Mouse (Mus musculus) heart, postnatal 0 days (tissue): ENCODE results near the gene 2610528A11Rik. TPM values are rescaled to one million over a fixed set of nuclear protein-coding genes. Genes with fewer than 3 reads are reported as not detected.
A peak's percentile ranks its signal among the peaks of the same experiment; 100 is the strongest.

ENCODE experiments used
- ATAC-seq: fragments of 200-750 bp; cut with Nextera tagmentation; 2 replicates; pipeline ENCODE4 v1.8.0; 2017; ENCODE audit warnings: low read depth, moderate number of reproducible peaks, moderate library complexity; ENCODE audit not compliant: insufficient read depth
- DNase-seq: peaks from one replicate; pipeline ENCODE4 v3.0.0-alpha.2; 2016; ENCODE audit warnings: low spot score
- H3K27ac ChIP-seq: fragments of 300-500 bp; sonication (generic); 2 replicates; pipeline ENCODE4 v1.5.1; 2014; ENCODE audit warnings: low read depth, mild to moderate bottlenecking
- H3K27me3 ChIP-seq: fragments of 300-500 bp; sonication (generic); 2 replicates; pipeline ENCODE4 v1.6.1; 2014; ENCODE audit warnings: low read length, mixed read lengths; ENCODE audit not compliant: control insufficient read depth, insufficient read depth
- H3K36me3 ChIP-seq: fragments of 300-500 bp; sonication (generic); replicated peaks from 2 replicates; pipeline ENCODE4 v1.6.1; 2014; ENCODE audit warnings: low read length, mixed read lengths; ENCODE audit not compliant: control insufficient read depth, insufficient read depth
- H3K4me1 ChIP-seq: fragments of 300-500 bp; sonication (generic); 2 replicates; pipeline ENCODE4 v1.6.1; 2014; ENCODE audit warnings: antibody characterized with exemption; ENCODE audit not compliant: control insufficient read depth, insufficient read depth
- H3K4me2 ChIP-seq: fragments of 300-500 bp; sonication (generic); 2 replicates; pipeline ENCODE4 v1.6.1; 2014; ENCODE audit warnings: low read depth, mild to moderate bottlenecking, low read length, moderate library complexity
- H3K4me3 ChIP-seq: fragments of 300-500 bp; sonication (generic); 2 replicates; pipeline ENCODE4 v1.5.1; 2014; ENCODE audit warnings: low read depth, low read length
- H3K9ac ChIP-seq: fragments of 300-500 bp; sonication (generic); replicated peaks from 2 replicates; pipeline ENCODE4 v1.6.1; 2014; ENCODE audit warnings: low read depth, low read length, mixed read lengths
- H3K9me3 ChIP-seq: fragments of 300-500 bp; sonication (generic); replicated peaks from 2 replicates; pipeline ENCODE4 v1.6.1; 2016; ENCODE audit warnings: low read length; ENCODE audit not compliant: control insufficient read depth
- CTCF ChIP-seq: IDR thresholded peaks from 2 replicates; pipeline ENCODE4 v1.5.1; 2016; ENCODE audit warnings: antibody characterized with exemption, control low read depth, low read depth
- EP300 ChIP-seq: IDR thresholded peaks from 2 replicates; pipeline ENCODE4 v1.6.1; 2016; ENCODE audit warnings: antibody characterized with exemption, low read depth
- WGBS: fragments of 180-500 bp; shearing (Covaris S2); extraction: QIAGEN DNeasy Blood & Tissue Kit; methylation state at CpG from one replicate; pipeline ENCODE4 v1.1.7; 2014; 5-methylcytosine and 5-hydroxymethylcytosine counted together
- polyA plus RNA-seq: library from polyadenylated mRNA; unstranded; fragments of >200 nt; fragmentation: Nextera tagmentation; extraction: Ambion mirVana; gene quantifications from 2 replicates; pipeline ENCODE4 v1.2.1, GENCODE M21; 2015
- total RNA-seq: library from RNA; depleted of rRNA; stranded (reverse); fragments of >200 nt; gene quantifications from 2 replicates; pipeline ENCODE4 v1.2.3, GENCODE M21; 2014; ENCODE audit warnings: low replicate concordance

2610528A11Rik gene
- total and polyA plus RNA-seq, 2 experiments from 2014 or later, result 1.2 to 3.7 TPM

DNA sequence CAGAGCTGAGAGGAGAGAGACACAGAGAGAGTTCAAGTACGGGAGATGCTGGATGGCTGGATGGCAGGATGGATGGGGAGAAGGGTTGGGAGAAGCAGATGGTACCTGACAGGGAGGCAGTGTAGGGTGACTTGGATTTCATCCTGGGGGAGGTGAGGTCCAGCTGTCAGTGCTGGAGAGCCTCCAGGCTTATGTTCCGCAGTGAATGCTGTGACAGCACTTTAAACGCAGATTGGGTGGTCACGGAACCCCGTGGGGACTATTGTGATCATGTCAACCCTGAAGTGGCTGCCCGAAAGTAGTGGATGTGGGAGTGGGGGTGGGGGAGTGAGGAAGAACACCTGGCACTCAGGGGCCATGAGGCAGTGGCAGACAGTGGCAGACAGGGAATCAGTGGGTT, 19.4 kb downstream of the 2610528A11Rik start:
- Histone ChIP-seq H3K27me3 (peaks cover 42% of the 10 kb centered on the region), H3K4me1 (peaks cover 6% of the 10 kb centered on the region; the same call in 1 of the 2 replicates), H3K36me3 (no peaks in the 10 kb centered on the region), H3K4me3 (no peak overlapping the region), H3K9ac (no peak overlapping the region), H3K27ac (no peak overlapping the region), H3K4me2 (no peak overlapping the region), H3K9me3 (no peaks in the 10 kb centered on the region)
- no peak for TF ChIP-seq EP300
- no peak for ATAC-seq
- no peak for DNase-seq
- 63% methylated on average over 6 of the region's 6 CpGs for WGBS

- H3K4me1 ChIP-seq, result no peaks in the 10 kb centered on the region
- ATAC-seq, result no peak
- 18% methylated on average over 4 of the region's 4 CpGs for WGBS
Measured at GRCm38 (mm10) chr14:37083755-37084154, 30.1 kb downstream of the 2610528A11Rik start.

DNA sequence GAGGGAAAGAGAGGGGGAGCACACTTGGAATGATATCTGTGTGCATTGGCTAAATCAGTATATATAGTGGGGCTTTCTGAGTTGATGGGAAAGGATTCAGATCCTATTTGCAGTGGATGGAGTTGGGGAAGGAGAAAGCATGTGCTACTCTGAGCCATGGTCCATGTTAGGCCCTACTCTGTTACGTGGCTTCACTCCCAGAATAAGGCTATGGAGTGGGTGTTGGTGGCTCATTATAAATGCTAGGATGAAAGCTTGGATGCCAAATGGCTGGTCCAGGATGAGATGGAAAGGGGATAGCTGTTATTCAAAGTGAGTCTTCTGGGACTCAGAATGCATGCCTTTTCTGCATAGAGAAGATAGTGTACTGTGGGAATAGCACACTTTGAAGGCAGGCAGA, 33.1 kb downstream of the 2610528A11Rik start:
- TF ChIP-seq CTCF (no peak), EP300 (no peak)
- 60% methylated on average over 1 of the region's 1 CpGs for WGBS

More at GRCm38 (mm10) chr14:37083755-37084154, 30.1 kb downstream of the 2610528A11Rik start:
- H3K9me3 ChIP-seq, result no peaks in the 10 kb centered on the region
- H3K4me2 ChIP-seq, result no peak overlapping the region
- H3K4me3 ChIP-seq, result no peak overlapping the region
- no peaks in the 10 kb centered on the region for H3K27me3 ChIP-seq
- no peak for DNase-seq
- H3K9ac ChIP-seq, result no peak overlapping the region
- no peak overlapping the region for H3K27ac ChIP-seq
- TF ChIP-seq EP300 (no peak), CTCF (no peak)
- no peaks in the 10 kb centered on the region for H3K36me3 ChIP-seq

DNA sequence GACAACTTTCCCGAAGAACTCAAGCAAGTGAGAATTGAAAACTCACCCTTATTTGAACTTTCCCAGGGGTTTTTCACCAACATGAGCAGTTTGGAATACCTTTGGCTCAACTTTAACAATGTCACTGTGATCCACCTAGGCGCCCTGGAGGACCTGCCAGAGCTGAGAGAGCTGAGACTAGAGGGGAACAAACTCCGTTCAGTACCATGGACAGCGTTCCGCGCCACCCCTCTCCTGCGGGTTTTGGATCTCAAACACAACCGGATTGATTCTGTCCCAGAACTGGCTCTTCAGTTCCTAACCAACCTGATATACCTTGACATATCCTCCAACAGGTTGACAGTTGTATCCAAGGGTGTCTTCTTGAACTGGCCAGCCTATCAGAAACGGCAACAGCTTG, 45.3 kb downstream of the 2610528A11Rik start:
- no peak for TF ChIP-seq CTCF
- no peak for TF ChIP-seq EP300
- no peak overlapping the region for H3K9ac ChIP-seq
- 15% methylated on average over 9 of the region's 9 CpGs for WGBS
- H3K27me3 ChIP-seq, result no peaks in the 10 kb centered on the region
- H3K4me2 ChIP-seq, result no peak overlapping the region
- DNase-seq, result peak; percentile 40
- no peaks in the 10 kb centered on the region for H3K36me3 ChIP-seq
- H3K4me3 ChIP-seq, result no peak overlapping the region
- no peaks in the 10 kb centered on the region for H3K9me3 ChIP-seq
- H3K4me1 ChIP-seq, result no peaks in the 10 kb centered on the region
- no peak for ATAC-seq
- H3K27ac ChIP-seq, result no peak overlapping the region

More for the DNA sequence above, 33.1 kb downstream of the 2610528A11Rik start:
- Histone ChIP-seq H3K4me2 (no peak overlapping the region), H3K4me3 (no peak overlapping the region), H3K9me3 (no peaks in the 10 kb centered on the region), H3K36me3 (no peaks in the 10 kb centered on the region), H3K27me3 (no peaks in the 10 kb centered on the region), H3K9ac (no peak overlapping the region), H3K4me1 (no peaks in the 10 kb centered on the region), H3K27ac (no peak overlapping the region)
- ATAC-seq (no peak), DNase-seq (no peak)

GRCm38 (mm10) chr14:37067629-37068028, 46.2 kb downstream of the 2610528A11Rik start, which contains the start of gene Lrit2:
Gene Lrit2 (plus strand): TSS chr14:37067929.
- Histone ChIP-seq H3K36me3 (no peaks in the 10 kb centered on the region), H3K4me3 (no peak within 1 kb of the TSS), H3K9me3 (no peaks in the 10 kb centered on the region), H3K4me1 (no peaks in the 10 kb centered on the region), H3K27ac (no peak within 1 kb of the TSS), H3K9ac (no peak within 1 kb of the TSS), H3K4me2 (no peak within 1 kb of the TSS), H3K27me3 (no peaks in the 10 kb centered on the region)
- no peak for ATAC-seq
- no peak for TF ChIP-seq EP300
- TF ChIP-seq CTCF, result no peak
- 62% methylated on average over 5 of the region's 5 CpGs for WGBS
- no peak for DNase-seq

DNA sequence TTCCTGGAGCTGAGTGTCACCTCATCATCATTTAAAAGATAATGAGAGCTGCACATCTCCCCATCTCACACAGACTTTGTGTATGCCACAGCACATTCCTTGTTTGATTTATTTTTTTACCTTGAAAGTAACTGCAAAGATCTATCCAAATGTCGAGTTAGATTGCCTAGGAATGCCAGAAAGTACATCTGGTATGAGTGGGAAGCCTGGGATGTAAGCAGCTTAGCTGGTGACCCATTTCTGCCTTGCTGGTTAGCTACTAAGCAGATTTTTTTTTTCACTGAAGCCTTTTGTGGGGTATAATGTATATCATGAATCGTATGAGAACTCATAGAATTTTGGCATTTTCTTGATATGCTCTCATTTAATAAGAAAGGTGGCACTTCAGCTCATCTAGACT, 47.2 kb downstream of the 2610528A11Rik start:
- H3K4me2 ChIP-seq, result no peak overlapping the region
- no peak for DNase-seq
- H3K27ac ChIP-seq, result no peak overlapping the region
- TF ChIP-seq EP300, result no peak
- TF ChIP-seq CTCF, result no peak
- H3K4me3 ChIP-seq, result no peak overlapping the region
- no peaks in the 10 kb centered on the region for H3K36me3 ChIP-seq
- no peaks in the 10 kb centered on the region for H3K9me3 ChIP-seq
- no peaks in the 10 kb centered on the region for H3K4me1 ChIP-seq
- no peaks in the 10 kb centered on the region for H3K27me3 ChIP-seq
- H3K9ac ChIP-seq, result no peak overlapping the region
- WGBS, result 32% methylated on average over 2 of the region's 2 CpGs
- ATAC-seq, result no peak
